Mouse (Mus musculus) layer of hippocampus, postnatal 10 days (tissue): Measurements from ENCODE around the gene Begain. TPM values are rescaled to one million over a fixed set of nuclear protein-coding genes. Genes with fewer than 3 reads are reported as not detected.

ENCODE experiments used
- DNase-seq, 2 experiments: peaks; one replicate each; pipeline ENCODE4 v3.0.0; 2021; ENCODE audit warnings: low spot score in 2 of 2
- total RNA-seq, 2 experiments: library from RNA; stranded (reverse); gene quantifications; 2 replicates each; pipeline ENCODE4 v1.2.3; 2021

The Begain gene
- total RNA-seq, 2 experiments from 2014 or later: 164 to 176 TPM

- DNase-seq: no peak
Observed at GRCm38 (mm10) chr12:109057736-109058135, 10.3 kb downstream of the Begain start.

DNA sequence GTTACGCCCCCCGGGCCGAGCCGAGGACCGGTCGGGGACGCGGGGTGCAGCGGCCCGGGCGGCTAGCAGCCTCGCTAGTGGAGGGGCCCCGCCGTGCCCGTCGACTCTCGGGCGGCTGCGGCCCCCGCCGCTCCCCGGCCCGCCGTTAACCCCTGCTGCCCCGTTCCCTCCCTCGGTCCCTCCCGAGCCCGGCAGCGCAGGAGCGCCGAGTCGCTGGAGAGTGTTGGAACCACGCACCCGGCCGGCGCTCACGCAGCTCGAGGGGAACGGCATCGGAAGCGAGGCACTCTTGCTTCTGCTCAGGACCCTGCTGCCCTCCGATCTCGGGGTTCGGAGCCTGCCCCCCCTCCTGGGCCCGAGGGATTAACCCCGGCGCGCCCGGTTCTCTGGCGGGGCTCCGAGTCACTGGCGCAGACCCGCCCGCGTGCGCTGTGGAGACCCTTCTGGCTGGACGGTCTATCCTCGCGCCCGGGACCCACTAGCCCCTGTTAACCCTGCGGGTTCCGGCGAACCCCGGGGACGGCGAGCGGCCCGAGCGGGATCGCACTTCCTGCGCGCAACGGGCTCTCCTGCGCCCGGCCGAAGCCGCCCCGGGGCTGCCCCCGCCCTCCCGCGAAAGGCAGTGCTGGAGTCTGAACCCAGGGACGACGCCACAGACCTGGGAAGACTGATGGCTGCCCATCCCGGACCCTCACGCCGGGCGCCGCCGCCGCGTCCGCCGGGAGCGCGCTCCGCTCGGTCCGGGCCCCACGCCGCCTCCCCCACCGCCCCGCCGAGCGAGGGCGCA, 14.8 kb downstream of the Begain start:
- no peak for DNase-seq

- DNase-seq: no peak
Observed at GRCm38 (mm10) chr12:109049949-109050348, 18.1 kb downstream of the Begain start.

GRCm38 (mm10) chr12:109045581-109045980, 22.4 kb downstream of the Begain start:
- no peak for DNase-seq

- no peak for DNase-seq
Observed at GRCm38 (mm10) chr12:109044497-109044896, 23.5 kb downstream of the Begain start.

DNA sequence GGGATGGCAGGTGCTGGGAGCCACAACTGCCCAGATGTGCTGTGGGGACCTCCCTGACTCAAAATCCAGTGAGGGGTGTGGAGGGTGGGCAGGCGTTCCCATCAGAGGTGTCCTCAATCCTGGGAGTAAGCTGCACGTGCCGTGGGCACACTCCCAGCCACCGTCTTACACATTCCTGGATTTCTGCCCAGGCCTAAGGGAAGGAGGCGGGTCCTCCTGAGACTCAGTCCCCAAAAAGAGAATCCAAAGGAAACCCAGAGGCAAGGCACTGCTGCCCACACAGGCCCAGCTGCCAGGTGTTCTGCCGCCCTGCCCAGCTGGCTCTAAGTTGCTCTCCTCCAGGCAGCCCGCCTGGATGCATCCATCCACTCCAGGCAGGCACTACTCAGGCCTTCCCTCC, 28.7 kb downstream of the Begain start:
- DNase-seq: no peak

DNA sequence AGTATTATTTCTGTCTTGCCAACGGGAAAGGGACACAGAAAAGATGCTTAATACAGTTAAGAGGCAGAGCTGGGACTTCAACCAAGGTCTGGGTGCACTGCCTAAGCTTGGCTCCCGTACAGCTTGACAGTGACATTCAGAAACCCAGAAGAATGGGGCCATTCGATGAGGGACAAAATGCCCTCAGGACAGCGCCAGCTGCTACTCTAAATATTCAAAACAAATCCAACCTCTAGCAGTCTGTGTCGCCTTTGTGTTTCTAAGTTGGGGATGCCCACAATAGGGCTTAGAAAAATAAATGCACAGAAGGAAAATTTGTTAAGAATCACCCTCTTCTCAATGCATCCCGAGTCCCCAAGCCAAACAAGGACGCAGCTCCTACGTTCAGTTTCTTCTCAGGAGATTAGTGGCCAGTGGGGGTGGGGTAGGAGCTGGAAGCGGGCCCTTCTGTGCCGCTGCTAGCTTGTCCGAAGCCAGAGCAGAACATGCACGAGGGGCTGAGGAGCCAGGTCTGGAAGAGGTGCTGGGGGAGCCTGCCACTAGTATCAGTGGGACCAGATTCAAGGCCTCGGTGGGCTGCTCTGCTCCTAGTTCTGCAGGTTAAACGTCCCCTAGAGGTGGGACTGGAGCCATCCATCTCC, 29.7 kb downstream of the Begain start:
- DNase-seq: no peak

DNA sequence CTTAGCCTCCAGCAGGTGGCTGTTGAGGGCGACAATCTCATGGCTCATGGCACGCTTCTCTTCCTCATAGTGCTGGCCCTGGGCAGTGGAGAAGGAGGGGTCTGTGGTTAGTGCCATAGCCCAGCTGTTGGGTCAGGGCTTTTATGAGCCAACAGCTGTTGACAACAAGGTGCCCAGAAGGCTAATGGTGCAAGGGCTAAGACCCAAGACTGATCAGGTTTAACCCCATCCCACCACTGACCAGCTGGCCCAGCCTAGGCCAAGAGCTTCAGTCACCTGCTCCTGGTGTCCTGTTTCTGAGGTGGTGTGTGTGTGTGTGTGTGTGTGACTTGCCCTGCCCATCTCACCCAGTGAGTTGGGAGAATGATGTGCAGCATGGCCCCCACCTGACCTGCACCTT, 31.0 kb downstream of the Begain start:
- DNase-seq: no peak

DNA sequence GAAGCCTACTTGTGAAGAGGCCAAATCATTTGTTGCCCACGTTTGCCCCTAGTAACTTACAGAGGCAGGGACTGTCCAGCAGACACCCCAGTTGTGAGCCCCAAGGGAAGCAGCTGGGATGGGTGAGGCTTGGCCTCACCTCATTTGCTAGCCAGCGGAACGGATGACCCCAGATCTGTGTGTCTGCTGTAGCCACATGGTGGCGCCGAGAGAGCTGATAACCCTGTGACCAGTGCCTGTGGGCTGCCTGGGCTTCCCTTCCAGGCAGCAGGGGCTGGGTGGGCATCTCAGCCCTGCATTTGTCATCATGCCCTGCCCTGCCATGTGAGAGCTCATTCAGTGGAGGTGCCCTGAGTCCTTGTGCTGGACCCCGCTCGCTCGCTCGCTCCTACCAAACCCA, 44.2 kb downstream of the Begain start:
- no peak for DNase-seq

DNA sequence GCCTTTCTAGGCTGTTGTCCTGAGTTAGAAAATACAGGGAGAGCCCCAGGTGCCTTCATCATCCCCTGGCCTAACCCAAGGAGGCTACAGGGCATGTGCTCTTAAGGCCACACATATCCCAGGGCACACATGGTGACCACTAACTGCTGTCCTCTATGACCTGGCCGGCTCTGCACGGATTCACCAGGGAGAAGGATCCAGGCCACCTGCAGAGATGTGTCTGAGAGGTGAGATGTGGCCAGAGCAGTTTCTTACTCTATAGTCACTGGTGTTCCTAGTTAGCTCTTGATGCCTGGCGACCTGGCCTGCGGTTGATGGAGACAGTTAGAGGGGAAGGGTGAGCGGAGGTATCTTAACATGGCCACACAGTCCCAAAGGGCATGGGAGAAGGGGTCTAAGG, 45.1 kb downstream of the Begain start:
- DNase-seq: no peak

- DNase-seq: no peak
Observed at GRCm38 (mm10) chr12:109022181-109022691, 45.8 kb downstream of the Begain start.

- DNase-seq: no peak
Observed at GRCm38 (mm10) chr12:109010070-109010649, 57.9 kb downstream of the Begain start.

DNA sequence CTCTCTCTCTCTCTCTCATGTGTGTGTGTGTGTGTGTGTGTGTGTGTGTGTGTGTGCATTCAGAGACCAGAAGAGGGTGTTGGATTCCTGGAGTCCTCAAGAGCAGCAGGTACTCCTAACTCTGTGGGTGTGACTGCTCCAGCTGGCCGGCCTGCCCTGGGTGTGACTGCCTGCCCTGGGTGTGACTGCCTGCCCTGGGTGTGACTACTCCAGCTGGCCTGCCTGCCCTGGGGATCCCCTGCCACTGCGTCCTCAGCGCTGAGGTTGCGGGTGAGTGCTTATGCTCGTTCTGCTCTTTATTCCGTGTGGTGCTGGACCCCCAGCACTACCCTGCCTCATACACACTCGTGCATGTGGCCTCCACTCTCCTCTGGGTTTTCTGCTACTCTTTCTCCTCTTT, 65.0 kb downstream of the Begain start:
- no peak for DNase-seq

DNA sequence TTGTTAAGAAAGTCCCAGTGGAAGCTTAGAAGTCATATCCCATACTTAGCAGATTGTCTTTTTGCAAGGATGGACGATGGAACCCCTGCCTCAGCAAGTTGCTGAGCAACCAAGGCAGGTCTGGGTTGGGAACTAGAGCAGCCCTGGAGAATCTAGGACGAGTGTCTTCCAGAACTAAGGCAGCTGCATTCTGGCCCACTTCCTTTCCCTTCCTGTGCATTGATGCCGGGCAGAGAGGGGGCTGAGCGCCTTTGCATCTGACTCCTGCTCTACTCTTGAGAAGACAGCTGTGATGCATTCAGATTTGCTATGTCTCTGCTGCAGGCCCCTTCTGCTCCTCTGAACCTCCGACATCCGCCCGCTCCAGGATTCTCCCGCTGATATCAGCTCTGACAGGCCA, 70.8 kb downstream of the Begain start:
- DNase-seq: no peak

DNA sequence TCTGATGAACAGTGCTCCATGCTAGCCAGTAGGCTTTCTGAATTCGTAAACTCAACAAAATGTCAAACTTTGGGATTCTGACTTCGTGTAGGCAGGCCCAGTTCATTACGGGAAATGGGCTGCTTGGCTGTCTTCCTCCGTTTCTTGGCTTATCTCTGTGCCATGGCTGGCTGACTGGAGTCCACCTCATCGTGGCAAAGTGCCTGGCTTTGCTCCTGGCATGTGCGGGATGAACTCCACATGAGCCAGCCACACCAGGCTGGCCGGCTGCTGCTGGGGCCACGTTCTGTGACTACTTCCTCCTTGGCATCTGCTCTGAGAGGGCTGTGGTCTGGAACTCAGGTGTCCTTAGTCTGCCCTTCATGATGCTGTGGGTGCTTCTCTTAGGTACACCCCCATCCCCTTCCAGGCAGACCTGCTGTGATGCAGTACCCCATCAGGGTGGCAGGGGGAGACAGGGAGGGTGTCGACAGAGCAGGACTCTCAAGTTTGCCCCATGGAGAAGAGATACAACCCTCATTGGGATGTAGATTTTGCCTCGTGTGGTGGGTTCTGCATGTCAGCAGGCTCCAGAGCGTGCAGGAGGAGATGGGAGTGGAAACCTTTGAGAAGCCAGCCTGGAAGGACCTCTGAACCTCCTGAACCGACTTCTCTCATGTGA, 71.9 kb downstream of the Begain start:
- no peak for DNase-seq

DNA sequence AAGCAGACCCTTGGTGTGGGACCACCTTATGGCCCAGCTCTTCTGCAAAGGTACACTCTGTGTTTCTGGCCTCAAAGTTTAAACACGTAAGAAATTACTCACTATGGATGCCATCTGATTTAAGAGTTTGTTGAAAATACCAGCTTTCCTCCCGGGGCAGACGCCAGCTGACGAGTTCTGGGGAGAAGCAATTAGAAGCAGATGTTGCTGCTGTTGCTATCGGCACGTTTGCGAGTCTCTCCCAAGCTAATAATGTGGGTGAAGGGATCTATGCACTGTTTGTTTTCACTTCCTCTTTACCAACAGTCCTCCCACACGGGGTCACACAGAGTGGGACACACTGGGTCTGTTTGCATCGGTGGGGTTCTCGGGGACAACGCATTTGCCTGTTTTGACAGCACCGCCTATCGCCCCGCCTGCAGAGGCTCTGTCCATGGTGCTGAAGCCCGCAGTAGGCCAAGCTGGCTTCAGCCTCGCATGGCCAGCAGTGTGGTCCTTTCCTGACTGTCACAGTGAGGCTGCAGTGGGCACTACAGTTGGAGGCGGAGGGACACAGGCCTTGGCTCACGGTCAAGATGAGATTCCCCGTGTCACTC, 73.5 kb downstream of the Begain start:
- DNase-seq: peak; percentile 73 to 80

- DNase-seq: no peak
Observed at GRCm38 (mm10) chr12:108993046-108993445, 75.0 kb downstream of the Begain start.

- DNase-seq: no peak
Observed at GRCm38 (mm10) chr12:108990425-108990824, 77.6 kb downstream of the Begain start.

- no peak for DNase-seq
Observed at GRCm38 (mm10) chr12:108987448-108987847, 80.6 kb downstream of the Begain start.

GRCm38 (mm10) chr12:108985025-108985424, 83.0 kb downstream of the Begain start:
- DNase-seq: no peak

GRCm38 (mm10) chr12:108984471-108984870, 83.5 kb downstream of the Begain start:
- no peak for DNase-seq
